Mouse (Mus musculus) cerebellum, postnatal 10 days (tissue): ENCODE measurements around the gene Klkb1.

ENCODE experiments used
- DNase-seq, 2 experiments: peaks; one replicate each; pipeline ENCODE4 v3.0.0; 2021; ENCODE audit warnings: mixed read lengths in 2 of 2

Gene Klkb1

GRCm38 (mm10) chr8:45267611-45268391, 26.9 kb downstream of the Klkb1 start:
- DNase-seq = peak; percentile 36 to 44

- DNase-seq = no peak
Observed at GRCm38 (mm10) chr8:45266993-45267392, 27.7 kb downstream of the Klkb1 start.

- DNase-seq = no peak
Observed at GRCm38 (mm10) chr8:45264918-45265317, 29.7 kb downstream of the Klkb1 start.

- DNase-seq = no peak
Observed at GRCm38 (mm10) chr8:45262851-45263250, 31.8 kb downstream of the Klkb1 start.

- DNase-seq = no peak
Observed at GRCm38 (mm10) chr8:45261920-45262319, 32.7 kb downstream of the Klkb1 start, which contains the start of gene F11. Gene F11, minus strand, starts transcription at chr8:45262031.

- DNase-seq = no peak
Observed at GRCm38 (mm10) chr8:45258421-45258820, 36.2 kb downstream of the Klkb1 start.

- DNase-seq = no peak
Observed at GRCm38 (mm10) chr8:45255040-45255439, 39.6 kb downstream of the Klkb1 start.

- DNase-seq = no peak
Observed at GRCm38 (mm10) chr8:45254194-45254842, 40.3 kb downstream of the Klkb1 start.

GRCm38 (mm10) chr8:45253586-45253985, 41.1 kb downstream of the Klkb1 start:
- DNase-seq = no peak

- DNase-seq = no peak
Observed at GRCm38 (mm10) chr8:45253111-45253510, 41.5 kb downstream of the Klkb1 start.

- no peak for DNase-seq
Observed at GRCm38 (mm10) chr8:45246307-45246706, 48.4 kb downstream of the Klkb1 start.

GRCm38 (mm10) chr8:45239363-45239762, 55.3 kb downstream of the Klkb1 start:
- DNase-seq = no peak

GRCm38 (mm10) chr8:45238282-45238681, 56.4 kb downstream of the Klkb1 start:
- peak; percentile 63 to 81 for DNase-seq

GRCm38 (mm10) chr8:45236164-45236912, 58.3 kb downstream of the Klkb1 start:
- peak; percentile 76 to 83 for DNase-seq

- no peak for DNase-seq
Observed at GRCm38 (mm10) chr8:45235228-45235627, 59.4 kb downstream of the Klkb1 start.

- no peak for DNase-seq
Observed at GRCm38 (mm10) chr8:45233256-45233655, 61.4 kb downstream of the Klkb1 start.
